Mouse (Mus musculus) heart, adult 2 months (tissue): Measurements from ENCODE around the gene Zfyve27. TPM values are rescaled to one million over a fixed set of nuclear protein-coding genes. Genes with fewer than 3 reads are reported as not detected.
A peak's percentile ranks its signal among the peaks of the same experiment; 100 is the strongest.

ENCODE experiments used
- DNase-seq, 2 experiments: peaks; one replicate each; pipeline ENCODE4 v3.0.0; 2021
- H3K27ac ChIP-seq: fragments of 200-600 bp; 2 replicates; pipeline ENCODE4 v1.8.1; 2022
- H3K27me3 ChIP-seq: fragments of 200-500 bp; 2 replicates; pipeline ENCODE4 v1.6.1; 2012; ENCODE audit warnings: mild to moderate bottlenecking, low read length, inconsistent platforms, mixed read lengths; ENCODE audit not compliant: control insufficient read depth, insufficient read depth
- H3K36me3 ChIP-seq: fragments of 200-500 bp; 2 replicates; pipeline ENCODE4 v1.6.1; 2012; ENCODE audit warnings: low read length, inconsistent platforms; ENCODE audit not compliant: control insufficient read depth, insufficient read depth
- H3K4me1 ChIP-seq: fragments of 200-500 bp; 2 replicates; pipeline ENCODE4 v1.6.1; 2011; ENCODE audit warnings: low read length; ENCODE audit not compliant: control insufficient read depth, insufficient read depth
- H3K4me3 ChIP-seq: fragments of 200-600 bp; 2 replicates; pipeline ENCODE4 v1.8.1; 2022
- H3K79me2 ChIP-seq: fragments of 200-500 bp; replicated peaks from 2 replicates; pipeline ENCODE4 v1.6.1; 2012; ENCODE audit warnings: mild to moderate bottlenecking, inconsistent platforms, low read length, moderate library complexity, mixed read lengths; ENCODE audit not compliant: control insufficient read depth, insufficient read depth
- H3K9ac ChIP-seq: fragments of 200-500 bp; 2 replicates; pipeline ENCODE4 v1.6.1; 2012; ENCODE audit warnings: low read depth, mild to moderate bottlenecking, control low read depth, inconsistent platforms, low read length, mixed read lengths
- CTCF ChIP-seq: fragments of 200-600 bp; IDR thresholded peaks from 2 replicates; pipeline ENCODE4 v1.8.1; 2022; ENCODE audit warnings: antibody characterized with exemption, mild to moderate bottlenecking, moderate library complexity
- EP300 ChIP-seq: fragments of 200-500 bp; IDR thresholded peaks from 2 replicates; pipeline ENCODE4 v1.6.1; 2011; ENCODE audit warnings: low read depth, low read length, control low read depth; ENCODE audit not compliant: insufficient read depth
- POLR2A ChIP-seq: fragments of 200-500 bp; IDR thresholded peaks from 2 replicates; pipeline ENCODE4 v1.6.1; 2011; ENCODE audit warnings: mild to moderate bottlenecking, low read depth, low read length, control low read depth; ENCODE audit not compliant: insufficient read depth
- WGBS: fragments of 180-500 bp; shearing (Covaris S2); methylation state at CpG from one replicate; pipeline ENCODE4 v1.1.7; 2018; 5-methylcytosine and 5-hydroxymethylcytosine counted together
- intact Hi-C: fragments of 180-260 bp; cut with DNase I; formaldehyde crosslinking; loops from one replicate; pipeline ENCODE4 v1.15.1; 2025
- polyA plus RNA-seq: library from polyadenylated mRNA; depleted of rRNA; stranded (reverse); fragments of >200 nt; gene quantifications from 2 replicates; pipeline ENCODE4 v1.2.3, GENCODE M21; 2012
- total RNA-seq, 2 experiments: library from RNA; stranded (reverse); gene quantifications; 2 replicates each; pipeline ENCODE4 v1.2.3; 2021

Zfyve27 gene
- total and polyA plus RNA-seq, 3 experiments = 20.2 to 27.6 (median 20.3) TPM

DNA sequence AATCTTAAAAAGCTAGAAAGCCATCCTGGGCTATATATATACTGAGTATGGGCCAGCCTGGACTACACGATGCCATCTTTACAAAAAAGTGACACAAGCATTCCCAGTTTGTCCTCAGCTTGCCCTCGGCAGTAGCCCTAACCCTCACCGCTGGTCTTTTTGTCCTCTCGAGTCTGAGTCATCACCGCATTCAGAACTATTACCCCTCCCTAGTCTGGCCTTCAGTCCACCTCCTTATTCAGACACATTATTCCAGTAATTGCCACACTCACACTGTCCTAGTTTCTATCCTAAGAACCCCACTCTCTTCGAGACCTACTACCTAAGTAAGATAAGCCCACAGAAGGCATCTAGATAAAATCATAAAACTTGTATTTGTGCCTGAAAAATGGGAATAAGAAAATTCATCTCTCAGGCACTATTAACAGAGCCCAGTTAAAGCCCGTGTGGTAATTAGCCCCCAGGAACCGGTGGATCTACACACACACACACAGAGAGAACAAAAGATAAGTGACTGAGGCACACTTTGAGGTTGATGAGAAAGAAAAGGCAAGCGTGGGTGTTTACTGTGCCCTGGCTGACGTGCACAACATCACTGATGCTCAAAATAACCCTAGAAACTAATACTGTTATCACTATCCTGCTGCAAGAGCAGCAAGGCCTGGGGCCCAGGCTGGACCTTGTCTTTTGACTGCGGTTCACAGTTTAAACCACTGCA is 38.1 kb upstream of the Zfyve27 start:
- Histone ChIP-seq H3K27ac (no peak overlapping the region), H3K4me3 (no peak overlapping the region), H3K4me1 (peaks cover 3% of the 10 kb centered on the region; the same call in 1 of the 2 replicates), H3K27me3 (no peaks in the 10 kb centered on the region), H3K9ac (no peak overlapping the region), H3K79me2 (no peaks in the 10 kb centered on the region), H3K36me3 (no peaks in the 10 kb centered on the region)
- intact Hi-C loops = loop anchor here (2.0 kb wide), 1 partner anchor 35 kb away; the partner anchor contains the start of gene Pi4k2a
- TF ChIP-seq EP300 = no peak
- no peak for TF ChIP-seq POLR2A
- TF ChIP-seq CTCF = no peak
- WGBS = 69% methylated on average over 11 of the region's 11 CpGs
- no peak for DNase-seq

DNA sequence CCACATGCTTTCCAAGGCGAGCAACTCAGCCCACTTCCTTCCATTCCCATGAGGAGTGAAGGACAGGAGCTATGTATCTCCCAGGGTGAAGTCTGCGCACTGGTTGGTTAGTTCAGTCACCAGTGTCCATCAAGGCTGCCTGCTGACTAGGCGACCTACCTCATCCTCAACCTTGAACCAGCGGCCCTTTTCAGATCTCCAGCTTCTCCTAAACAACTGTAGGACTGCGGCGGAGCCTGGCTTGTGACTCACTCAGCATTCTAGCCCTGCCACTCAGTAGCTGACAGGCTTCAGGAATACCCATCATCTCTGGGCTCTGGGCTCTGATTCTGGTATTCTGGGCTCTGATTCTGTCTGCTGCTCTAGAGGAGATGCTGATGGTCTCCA is 37.5 kb upstream of the Zfyve27 start:
- no peak for TF ChIP-seq POLR2A
- no peak for TF ChIP-seq CTCF
- no peak for TF ChIP-seq EP300
- H3K4me1 ChIP-seq = peaks cover 3% of the 10 kb centered on the region; the same call in 1 of the 2 replicates
- intact Hi-C loops = loop anchor here (2.0 kb wide), 1 partner anchor 35 kb away; the partner anchor contains the start of gene Pi4k2a
- no peaks in the 10 kb centered on the region for H3K79me2 ChIP-seq
- H3K4me3 ChIP-seq = no peak overlapping the region
- no peak overlapping the region for H3K27ac ChIP-seq
- H3K9ac ChIP-seq = no peak overlapping the region
- H3K27me3 ChIP-seq = no peaks in the 10 kb centered on the region
- WGBS = 83% methylated on average over 6 of the region's 6 CpGs
- no peak for DNase-seq
- H3K36me3 ChIP-seq = no peaks in the 10 kb centered on the region

DNA sequence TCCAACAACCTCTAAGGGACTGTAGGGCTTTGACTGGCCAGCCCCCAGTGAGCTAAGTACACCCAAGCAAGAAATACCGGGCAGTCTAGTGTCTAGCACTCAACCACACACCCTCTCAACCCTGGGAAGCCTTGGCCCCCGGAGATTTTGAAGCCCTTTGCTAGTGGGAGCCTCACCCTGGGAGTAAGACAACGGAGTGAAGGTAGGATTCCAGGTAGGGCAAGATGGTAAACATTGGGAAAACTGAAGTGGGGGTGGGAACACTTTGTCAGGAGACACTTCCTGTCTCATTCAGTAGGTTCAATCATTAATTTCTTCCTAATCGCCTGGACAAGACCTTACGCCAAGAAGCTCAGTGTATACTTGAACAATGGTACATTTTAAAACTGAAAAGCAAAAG is 36.7 kb upstream of the Zfyve27 start:
- no peak overlapping the region for H3K27ac ChIP-seq
- no peaks in the 10 kb centered on the region for H3K27me3 ChIP-seq
- no peak overlapping the region for H3K9ac ChIP-seq
- no peak for DNase-seq
- peaks cover 3% of the 10 kb centered on the region; the same call in 1 of the 2 replicates for H3K4me1 ChIP-seq
- H3K79me2 ChIP-seq = no peaks in the 10 kb centered on the region
- 90% methylated on average over 5 of the region's 5 CpGs for WGBS
- H3K36me3 ChIP-seq = no peaks in the 10 kb centered on the region
- no peak overlapping the region for H3K4me3 ChIP-seq
- intact Hi-C loops = loop anchor here (2.0 kb wide), 1 partner anchor 36 kb away; the partner anchor contains the start of gene Pi4k2a
- TF ChIP-seq POLR2A = no peak
- no peak for TF ChIP-seq EP300
- TF ChIP-seq CTCF = no peak

DNA sequence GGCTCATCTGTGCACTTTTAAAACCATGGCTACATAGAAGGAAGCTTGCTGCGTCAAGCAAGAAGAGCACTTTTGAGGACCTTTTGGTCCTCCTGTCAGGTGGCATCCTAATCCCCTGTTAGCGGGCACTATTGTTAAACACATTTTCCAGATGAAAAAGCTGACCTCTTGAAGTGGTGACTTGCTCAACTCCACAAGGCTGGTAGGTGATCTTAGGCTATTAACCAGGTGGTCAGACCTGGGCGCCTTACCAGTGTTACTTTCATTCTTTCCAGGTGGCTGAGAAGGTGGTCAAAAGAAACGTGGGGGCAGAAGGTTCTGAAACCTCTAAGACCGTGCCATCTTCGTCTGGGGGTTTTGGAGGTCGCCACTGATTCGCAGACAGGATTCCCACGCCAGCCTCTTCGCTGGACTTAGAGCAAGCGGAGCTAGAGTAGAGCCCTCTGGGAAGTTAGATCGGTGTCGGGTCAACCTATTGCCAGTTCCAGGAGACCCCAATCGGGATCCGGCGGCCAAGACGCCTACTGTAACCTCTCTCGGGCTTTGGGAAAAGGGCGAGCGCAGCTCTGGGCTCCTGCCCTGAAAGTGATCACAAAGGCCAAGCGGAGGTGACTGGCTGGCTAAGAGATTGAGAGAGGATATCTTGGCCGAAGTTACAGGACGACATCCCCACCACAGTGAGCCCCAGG is 35.6 kb upstream of the Zfyve27 start:
- H3K79me2 ChIP-seq = no peaks in the 10 kb centered on the region
- H3K36me3 ChIP-seq = no peaks in the 10 kb centered on the region
- H3K4me1 ChIP-seq = peaks cover 3% of the 10 kb centered on the region; the same call in 1 of the 2 replicates
- H3K9ac ChIP-seq = peak overlapping the region; percentile 82
- peak overlapping the region; percentile 87 for H3K27ac ChIP-seq
- TF ChIP-seq POLR2A = no peak
- 12% methylated on average over 23 of the region's 23 CpGs for WGBS
- intact Hi-C loops = no loop called here
- no peak for DNase-seq
- no peaks in the 10 kb centered on the region for H3K27me3 ChIP-seq
- peak overlapping the region; percentile 71 for H3K4me3 ChIP-seq

DNA sequence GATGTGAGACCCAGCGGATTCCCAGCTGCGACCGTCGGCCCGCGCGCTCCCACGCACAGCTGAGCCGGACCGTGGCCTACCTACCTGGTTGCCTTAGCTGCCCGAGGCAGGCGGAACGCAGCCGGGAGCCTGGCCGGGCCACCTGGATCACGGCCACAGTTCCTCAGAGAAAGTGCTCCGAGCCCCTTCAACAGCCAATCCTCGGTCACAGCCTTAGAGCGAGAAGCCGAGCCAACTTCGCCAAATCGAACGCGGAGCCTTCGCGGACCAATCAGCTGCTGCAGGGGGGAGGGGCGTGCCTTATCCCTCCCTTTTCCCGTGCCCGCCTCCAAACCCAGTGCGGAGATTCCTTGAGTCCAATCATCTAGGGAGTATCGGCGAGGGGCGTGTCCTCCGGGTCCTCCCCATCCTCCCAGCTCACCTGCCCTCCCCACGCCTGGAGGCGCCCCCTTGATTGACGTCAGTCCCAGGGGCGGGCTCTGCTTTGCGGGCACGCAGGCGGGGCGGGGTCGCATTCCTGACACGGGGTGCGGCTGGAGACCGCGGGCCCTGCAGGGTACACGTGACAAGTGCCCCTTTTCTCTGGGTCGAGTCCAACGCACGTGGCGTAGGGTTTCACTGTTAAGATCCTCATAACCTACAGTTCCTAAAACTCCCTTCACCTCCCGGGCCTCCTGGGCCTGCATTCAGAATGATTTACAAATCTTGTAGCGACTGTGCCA is 34.8 kb upstream of the Zfyve27 start, which contains the start of gene Avpi1:
Gene Avpi1 (minus strand): TSS at position 273 of the 722 bp plus-strand sequence.
- H3K27ac ChIP-seq = peak within 1 kb of the TSS; percentile 87
- WGBS = under 1% methylated on average over 54 of the region's 54 CpGs
- H3K4me1 ChIP-seq = peaks cover 3% of the 10 kb centered on the region; the same call in 1 of the 2 replicates
- H3K4me3 ChIP-seq = peak within 1 kb of the TSS; percentile 71
- peak within 1 kb of the TSS; percentile 82 for H3K9ac ChIP-seq
- intact Hi-C loops = no loop called here
- H3K36me3 ChIP-seq = no peaks in the 10 kb centered on the region
- no peaks in the 10 kb centered on the region for H3K27me3 ChIP-seq
- no peaks in the 10 kb centered on the region for H3K79me2 ChIP-seq
- 0 out of 2 replicates have a peak, but pooled peaks have one; percentile 21 for TF ChIP-seq EP300
- no peak for TF ChIP-seq CTCF
- peak; percentile 71 for TF ChIP-seq POLR2A
- peak; percentile 97 to 98 for DNase-seq
